Mouse (Mus musculus) forebrain, embryonic 11.5 days (tissue): ENCODE measurements around the gene Prpf19. TPM values are rescaled to one million over a fixed set of nuclear protein-coding genes. Genes with fewer than 3 reads are reported as not detected.

Experiments
- ATAC-seq: fragments of 200-750 bp; cut with Nextera tagmentation; replicated peaks from 2 replicates; pipeline ENCODE4 v1.8.0; 2017; ENCODE audit warnings: moderate TSS enrichment; ENCODE audit not compliant: low FRiP score
- DNase-seq: peaks from one replicate; pipeline ENCODE4 v3.0.0-alpha.2; 2017; ENCODE audit warnings: low spot score
- H3K27ac ChIP-seq: fragments of 300-500 bp; sonication (generic); 2 replicates; pipeline ENCODE4 v1.5.1; 2014; ENCODE audit warnings: low read depth, low read length
- H3K27me3 ChIP-seq: fragments of 300-500 bp; sonication (generic); 2 replicates; pipeline ENCODE4 v1.6.1; 2014; ENCODE audit warnings: mild to moderate bottlenecking, low read length, mixed read lengths; ENCODE audit not compliant: control insufficient read depth, insufficient read depth
- H3K36me3 ChIP-seq: fragments of 300-500 bp; sonication (generic); 2 replicates; pipeline ENCODE4 v1.6.1; 2014; ENCODE audit warnings: mild to moderate bottlenecking, low read length, moderate library complexity, mixed read lengths; ENCODE audit not compliant: control insufficient read depth, insufficient read depth
- H3K4me1 ChIP-seq: fragments of 300-500 bp; sonication (generic); replicated peaks from 2 replicates; pipeline ENCODE4 v1.6.1; 2014; ENCODE audit warnings: low read length, mixed read lengths; ENCODE audit not compliant: control insufficient read depth, insufficient read depth
- H3K4me2 ChIP-seq: fragments of 300-500 bp; sonication (generic); 2 replicates; pipeline ENCODE4 v1.6.1; 2014; ENCODE audit warnings: low read depth, mild to moderate bottlenecking, low read length, moderate library complexity, mixed read lengths; ENCODE audit not compliant: severe bottlenecking
- H3K4me3 ChIP-seq: fragments of 300-500 bp; sonication (generic); 2 replicates; pipeline ENCODE4 v1.5.1; 2014; ENCODE audit warnings: low read depth, low read length
- H3K9ac ChIP-seq: fragments of 300-500 bp; sonication (generic); 2 replicates; pipeline ENCODE4 v1.6.1; 2014; ENCODE audit warnings: low read length
- H3K9me3 ChIP-seq: fragments of 300-500 bp; sonication (generic); 2 replicates; pipeline ENCODE4 v1.6.1; 2016; ENCODE audit warnings: low read length, mixed read lengths; ENCODE audit not compliant: control insufficient read depth
- WGBS: fragments of 180-500 bp; shearing (Covaris S2); extraction: QIAGEN DNeasy Blood & Tissue Kit; methylation state at CpG from one replicate; pipeline ENCODE4 v1.1.7; 2014; 5-methylcytosine and 5-hydroxymethylcytosine counted together
- polyA plus RNA-seq: library from polyadenylated mRNA; unstranded; fragments of >200 nt; fragmentation: Nextera tagmentation; extraction: Ambion mirVana; gene quantifications from 2 replicates; pipeline ENCODE4 v1.2.1, GENCODE M21; 2014

Prpf19 gene
- polyA plus RNA-seq, 1 experiment from 2014 or later, result 55.5 TPM

DNA sequence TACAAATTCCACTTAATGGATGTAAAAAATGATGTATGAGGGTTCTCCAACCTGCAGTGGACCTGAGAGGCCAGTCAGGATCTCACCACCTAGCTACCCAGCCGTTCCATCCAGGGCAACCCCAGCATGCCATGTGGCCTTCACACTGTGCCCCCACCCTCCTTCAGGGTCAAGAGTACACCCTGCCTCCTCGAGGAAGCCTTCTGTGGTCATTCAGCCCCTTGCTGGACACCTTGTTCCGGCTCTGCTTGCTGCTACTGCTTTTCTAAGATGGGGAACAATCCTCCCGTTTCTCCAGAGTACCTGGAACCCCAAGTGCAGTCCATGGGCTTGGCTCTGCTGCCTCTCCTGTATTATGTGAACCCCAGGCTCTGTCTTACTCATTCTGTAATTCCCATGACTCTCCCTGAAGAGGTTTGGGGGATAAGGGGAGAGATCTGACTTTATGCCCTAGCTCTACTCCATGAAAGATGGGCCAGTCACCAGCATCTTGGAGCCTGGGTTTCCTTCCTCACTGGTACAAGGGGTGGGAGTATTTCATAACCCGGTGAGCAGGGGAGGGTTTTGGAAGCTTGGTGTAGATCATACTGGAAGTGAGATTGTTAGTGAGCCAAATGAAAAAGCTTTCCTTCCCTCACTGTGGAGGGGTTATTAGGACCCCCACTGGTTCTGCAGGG lies 26.9 kb upstream of the Prpf19 start:
- 36% methylated on average over 5 of the region's 5 CpGs for WGBS
- Histone ChIP-seq H3K9ac (peak overlapping the region; percentile 96), H3K4me2 (peak overlapping the region; percentile 74), H3K9me3 (no peaks in the 10 kb centered on the region), H3K4me3 (peak overlapping the region; percentile 86), H3K27me3 (no peaks in the 10 kb centered on the region), H3K4me1 (peaks cover 7% of the 10 kb centered on the region; the same call in 1 of the 2 replicates), H3K27ac (no peak overlapping the region), H3K36me3 (peaks cover 21% of the 10 kb centered on the region)
- DNase-seq (no peak), ATAC-seq (no peak)

DNA sequence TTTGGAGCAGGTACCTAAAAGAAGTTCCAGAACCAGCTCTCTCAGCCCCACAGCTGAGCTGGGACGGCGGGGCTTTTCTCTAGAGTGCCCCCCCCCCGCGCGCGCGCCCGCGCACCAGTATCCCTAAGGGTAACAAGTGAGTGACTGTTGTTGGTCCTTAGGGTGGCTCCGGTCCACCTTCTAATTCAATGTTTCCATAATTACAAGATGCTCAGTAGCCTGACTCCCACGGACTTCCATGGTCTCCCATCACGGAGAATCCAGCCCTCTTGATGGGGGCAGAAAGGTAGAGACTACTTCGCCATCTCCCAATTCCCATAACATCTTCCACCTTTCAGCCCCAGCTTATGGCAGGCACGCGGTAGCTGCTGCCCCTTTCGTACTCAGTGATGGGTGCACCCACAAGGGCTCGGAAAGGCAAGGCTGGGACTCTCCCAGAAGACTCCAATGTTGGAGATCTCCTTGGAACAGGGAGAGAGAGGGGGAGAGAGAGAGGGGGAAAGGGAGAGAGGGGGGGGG lies 26.3 kb upstream of the Prpf19 start:
- H3K4me1 ChIP-seq, result peaks cover 7% of the 10 kb centered on the region; the same call in 1 of the 2 replicates
- peak overlapping the region; percentile 74 for H3K4me2 ChIP-seq
- H3K27me3 ChIP-seq, result no peaks in the 10 kb centered on the region
- ATAC-seq, result peak; percentile 42
- H3K36me3 ChIP-seq, result peaks cover 22% of the 10 kb centered on the region
- DNase-seq, result no peak
- no peaks in the 10 kb centered on the region for H3K9me3 ChIP-seq
- H3K27ac ChIP-seq, result no peak overlapping the region
- H3K9ac ChIP-seq, result peak overlapping the region; percentile 96
- H3K4me3 ChIP-seq, result peak overlapping the region; percentile 86
- WGBS, result 1% methylated on average over 16 of the region's 17 CpGs

DNA sequence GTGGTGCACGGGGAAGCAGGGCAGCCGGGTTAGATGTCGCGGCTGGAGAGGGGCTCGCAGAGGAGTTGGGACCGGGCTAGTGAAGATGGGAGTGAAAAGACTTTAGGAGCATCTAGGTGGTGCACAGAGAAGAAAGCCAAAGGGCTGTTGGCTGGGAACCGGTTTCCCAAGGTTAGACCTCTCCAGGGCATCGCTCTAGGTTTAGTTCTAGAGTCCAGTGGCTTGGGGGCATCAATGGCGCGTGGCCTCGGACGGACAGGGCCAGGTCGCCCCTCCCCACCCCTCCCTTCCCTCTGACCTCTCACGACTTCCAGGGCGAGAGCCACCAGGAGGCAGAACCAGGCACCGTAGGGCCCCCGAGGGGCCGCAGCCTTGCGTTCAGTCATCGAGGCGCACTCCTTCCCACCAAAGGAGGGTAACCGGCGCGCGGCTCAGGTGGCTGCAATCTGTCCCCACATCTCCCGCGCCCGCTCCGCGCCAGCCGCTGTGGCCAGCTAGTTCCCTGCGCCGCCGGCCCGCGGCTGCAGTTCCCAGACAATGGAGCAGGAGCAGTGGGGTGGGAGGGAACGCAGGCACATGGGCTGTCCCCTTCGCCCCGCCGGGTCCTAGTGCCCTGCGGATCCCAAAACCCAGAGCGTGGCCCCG lies 25.7 kb upstream of the Prpf19 start:
- peaks cover 22% of the 10 kb centered on the region for H3K36me3 ChIP-seq
- H3K4me1 ChIP-seq, result peaks cover 7% of the 10 kb centered on the region; the same call in 1 of the 2 replicates
- H3K27me3 ChIP-seq, result no peaks in the 10 kb centered on the region
- under 1% methylated on average over 41 of the region's 43 CpGs for WGBS
- H3K4me3 ChIP-seq, result peak overlapping the region; percentile 86
- H3K27ac ChIP-seq, result peak overlapping the region; percentile 82
- DNase-seq (peak; percentile 91), ATAC-seq (peak; percentile 94)
- H3K9ac ChIP-seq, result peak overlapping the region; percentile 96
- H3K4me2 ChIP-seq, result peak overlapping the region; percentile 74
- H3K9me3 ChIP-seq, result no peaks in the 10 kb centered on the region

DNA sequence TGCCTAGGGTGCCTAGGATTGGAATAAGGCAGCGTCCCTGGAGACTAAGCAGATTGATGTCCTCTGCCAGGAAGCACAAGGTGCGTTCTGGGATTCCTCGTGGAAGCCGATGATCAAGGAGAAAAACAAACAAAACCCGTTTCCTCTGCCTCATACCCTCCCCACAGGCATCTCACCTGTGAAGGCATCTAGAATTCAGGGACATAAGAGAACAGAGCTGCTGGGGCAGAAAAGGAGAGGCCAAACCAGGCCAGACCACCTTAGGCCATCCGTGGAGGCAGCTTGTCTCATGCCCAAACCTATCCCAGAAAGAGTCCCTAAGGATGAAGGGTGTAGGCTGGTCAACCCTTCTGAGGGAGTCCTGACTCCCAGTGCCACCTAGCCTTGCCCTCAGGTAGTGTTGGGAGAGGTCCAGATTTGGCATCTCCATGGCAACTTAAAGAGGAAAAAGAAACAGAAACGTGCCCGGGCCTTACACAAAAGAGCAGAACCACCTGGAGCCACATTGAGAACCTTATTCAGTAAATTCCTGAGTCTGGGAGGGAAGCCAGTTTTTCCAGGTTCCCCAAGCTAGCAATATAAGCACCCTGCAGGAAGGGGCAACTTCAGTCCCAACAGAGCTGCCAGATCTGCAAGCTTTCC lies 25.0 kb upstream of the Prpf19 start, which contains the start of gene Tmem132a:
Gene Tmem132a (minus strand): TSS at position 55 of the 642 bp plus-strand sequence.
- WGBS, result 3% methylated on average over 8 of the region's 8 CpGs
- peak within 1 kb of the TSS; percentile 86 for H3K4me3 ChIP-seq
- no peaks in the 10 kb centered on the region for H3K27me3 ChIP-seq
- no peak for DNase-seq
- peak; percentile 32 for ATAC-seq
- peaks cover 20% of the 10 kb centered on the region for H3K36me3 ChIP-seq
- peak within 1 kb of the TSS; percentile 96 for H3K9ac ChIP-seq
- peaks cover 7% of the 10 kb centered on the region; the same call in 1 of the 2 replicates for H3K4me1 ChIP-seq
- peak within 1 kb of the TSS; percentile 82 for H3K27ac ChIP-seq
- H3K9me3 ChIP-seq, result no peaks in the 10 kb centered on the region
- H3K4me2 ChIP-seq, result peak within 1 kb of the TSS; percentile 74

DNA sequence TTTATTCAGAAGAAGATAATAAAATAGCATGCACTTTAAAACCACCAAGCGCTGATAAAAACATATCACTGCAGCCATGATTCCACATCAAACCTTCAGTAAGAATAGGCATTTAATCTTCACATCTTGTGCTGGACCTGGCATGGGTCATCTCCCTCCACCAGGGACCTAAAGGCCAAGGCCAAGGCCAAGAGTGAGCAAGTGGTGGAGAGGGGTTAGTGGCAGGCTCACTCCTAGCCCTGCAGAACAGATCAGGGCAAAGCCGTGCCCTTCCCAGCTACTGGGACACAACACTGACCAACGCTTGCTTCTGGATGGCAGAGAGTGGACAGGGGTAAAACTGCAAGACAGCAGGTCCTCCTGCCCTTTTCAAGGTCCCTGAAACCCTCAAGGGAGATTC lies 24.4 kb upstream of the Prpf19 start:
- H3K27me3 ChIP-seq, result no peaks in the 10 kb centered on the region
- DNase-seq, result no peak
- H3K27ac ChIP-seq, result no peak overlapping the region
- peaks cover 16% of the 10 kb centered on the region for H3K36me3 ChIP-seq
- no peak overlapping the region for H3K4me3 ChIP-seq
- no peaks in the 10 kb centered on the region for H3K9me3 ChIP-seq
- ATAC-seq, result no peak
- H3K4me2 ChIP-seq, result no peak overlapping the region
- H3K9ac ChIP-seq, result no peak overlapping the region
- peaks cover 7% of the 10 kb centered on the region; the same call in 1 of the 2 replicates for H3K4me1 ChIP-seq
- WGBS, result 85% methylated on average over 3 of the region's 3 CpGs

DNA sequence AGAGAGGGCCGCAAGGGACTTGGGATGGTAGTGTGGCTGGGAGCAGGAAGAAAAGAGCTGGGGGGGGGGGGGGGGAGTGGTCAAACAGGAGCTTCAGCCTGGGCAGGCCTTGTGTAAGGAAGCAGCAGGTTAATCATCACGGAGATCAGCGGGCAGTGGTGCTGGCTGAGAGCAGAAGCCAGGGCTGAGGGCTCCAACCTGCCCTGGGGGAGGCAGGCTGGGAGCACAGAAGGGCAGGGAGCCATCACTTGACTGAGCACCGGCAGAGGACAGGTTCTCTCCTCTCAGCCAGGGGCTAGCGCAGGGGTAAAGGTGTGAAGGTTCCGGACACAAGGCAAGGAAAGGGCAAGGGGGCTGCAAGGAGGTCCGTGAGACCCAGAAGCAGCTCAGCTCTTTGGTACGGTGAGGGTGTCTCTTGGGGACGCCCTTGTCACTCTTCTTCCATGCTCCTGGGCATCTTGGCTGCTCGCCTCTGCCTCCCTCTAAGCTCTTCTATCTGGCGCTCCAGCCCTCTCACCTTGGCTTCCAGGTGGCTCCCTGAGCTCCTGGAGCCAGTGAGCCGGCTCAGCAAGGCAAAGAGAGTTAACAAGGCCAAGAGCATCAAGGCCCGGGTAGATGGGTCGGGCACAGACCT lies 23.6 kb upstream of the Prpf19 start:
- Histone ChIP-seq H3K4me1 (peaks cover 7% of the 10 kb centered on the region; the same call in 1 of the 2 replicates), H3K36me3 (peaks cover 11% of the 10 kb centered on the region), H3K4me3 (no peak overlapping the region), H3K4me2 (no peak overlapping the region), H3K27ac (no peak overlapping the region), H3K27me3 (no peaks in the 10 kb centered on the region), H3K9me3 (no peaks in the 10 kb centered on the region), H3K9ac (no peak overlapping the region)
- DNase-seq, result no peak
- no peak for ATAC-seq
- 79% methylated on average over 14 of the region's 14 CpGs for WGBS

DNA sequence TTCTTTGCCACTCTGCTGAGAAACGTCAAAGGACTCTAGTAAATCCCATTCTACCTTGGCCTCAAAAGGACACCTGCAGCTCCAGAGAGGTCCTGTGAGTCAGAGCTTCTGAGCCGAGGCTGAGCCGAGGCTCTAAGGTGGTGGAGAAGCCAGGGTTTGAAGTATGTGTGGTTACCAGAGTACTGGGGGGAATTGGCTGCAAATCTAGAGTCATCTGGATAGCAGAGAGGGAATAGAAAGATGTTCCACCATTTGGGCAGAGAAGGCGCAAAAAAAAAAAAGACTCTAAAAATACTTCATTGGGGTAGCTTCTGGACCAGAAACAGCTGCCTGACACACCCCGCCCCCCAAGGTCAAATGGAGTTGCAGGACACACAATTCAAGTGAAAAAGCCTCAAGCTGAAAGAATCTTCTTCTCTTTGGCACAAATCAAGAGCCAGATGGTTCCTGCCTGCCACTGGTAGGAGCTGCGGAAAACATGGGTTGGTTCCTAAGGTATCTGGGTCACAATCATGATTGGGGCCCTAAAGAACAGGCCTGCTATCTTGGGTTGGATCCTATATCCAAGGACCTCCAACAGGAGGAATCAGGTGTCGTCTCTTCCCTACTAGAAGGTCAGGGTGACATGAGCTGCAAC lies 16.7 kb upstream of the Prpf19 start:
- 88% methylated on average over 7 of the region's 7 CpGs for WGBS
- Histone ChIP-seq H3K9me3 (no peaks in the 10 kb centered on the region), H3K27ac (no peak overlapping the region), H3K27me3 (no peaks in the 10 kb centered on the region), H3K4me2 (no peak overlapping the region), H3K36me3 (peaks cover 7% of the 10 kb centered on the region), H3K4me3 (no peak overlapping the region), H3K4me1 (peaks cover 7% of the 10 kb centered on the region), H3K9ac (no peak overlapping the region)
- DNase-seq, result no peak
- no peak for ATAC-seq
